Mouse (Mus musculus): ENCODE results near the gene Ap1b1. TPM values are rescaled to one million over a fixed set of nuclear protein-coding genes. Genes with fewer than 3 reads are reported as not detected.
"Not testable (repeated sequence)": the region's sequence is repeated elsewhere in the genome, so short reads cannot be mapped to it uniquely, and the experiment has no call there.

Ap1b1 gene
- polyA plus RNA-seq, 1 experiment from 2014 or later = 55.7 TPM

- 2% methylated on average over 62 of the region's 62 CpGs for WGBS
- Histone ChIP-seq H3K4me1 (peaks cover 66% of the 10 kb centered on the region), H3K9me3 (peaks cover 2% of the 10 kb centered on the region; the same call in 1 of the 2 replicates), H3K4me3 (peak overlapping the region; percentile 60), H3K27me3 (ENCODE audit: insufficient read depth, poor library complexity, severe bottlenecking) (peaks cover 82% of the 10 kb centered on the region), H3K36me3 (0 out of 2 replicates have a peak, but pooled peaks cover 8% of the 10 kb centered on the region), H3K27ac (peak overlapping the region; percentile 71)
- DNase-seq (ENCODE audit: low spot score) = peak; percentile 94
Observed at GRCm38 (mm10) chr11:5061413-5062139, 75.0 kb downstream of the Ap1b1 start.

- 21% methylated on average over 13 of the region's 13 CpGs for WGBS
Observed at GRCm38 (mm10) chr11:5062326-5062725, 75.7 kb downstream of the Ap1b1 start.

GRCm38 (mm10) chr11:5062860-5063505 is 76.4 kb downstream of the Ap1b1 start:
- Histone ChIP-seq H3K36me3 (peaks cover 13% of the 10 kb centered on the region), H3K27ac (no peak overlapping the region), H3K9me3 (peaks cover 2% of the 10 kb centered on the region; the same call in 1 of the 2 replicates), H3K27me3 (ENCODE audit: insufficient read depth, poor library complexity, severe bottlenecking) (peaks cover 68% of the 10 kb centered on the region), H3K4me1 (peaks cover 57% of the 10 kb centered on the region), H3K4me3 (peak overlapping the region; percentile 60; the same call in 1 of the 2 replicates)
- DNase-seq (ENCODE audit: low spot score) = no peak
- WGBS = 66% methylated on average over 13 of the region's 13 CpGs

More at GRCm38 (mm10) chr11:5062326-5062725, 75.7 kb downstream of the Ap1b1 start:
- peaks cover 74% of the 10 kb centered on the region for H3K27me3 ChIP-seq (ENCODE audit: insufficient read depth, poor library complexity, severe bottlenecking)
- 0 out of 2 replicates have a peak, but pooled peaks cover 8% of the 10 kb centered on the region for H3K36me3 ChIP-seq
- H3K4me1 ChIP-seq = peaks cover 63% of the 10 kb centered on the region
- peak overlapping the region; percentile 71; the same call in 1 of the 2 replicates for H3K27ac ChIP-seq
- H3K4me3 ChIP-seq = peak overlapping the region; percentile 60
- no peak for DNase-seq (ENCODE audit: low spot score)
- H3K9me3 ChIP-seq = peaks cover 2% of the 10 kb centered on the region; the same call in 1 of the 2 replicates

GRCm38 (mm10) chr11:5063561-5064281 is 77.1 kb downstream of the Ap1b1 start:
- Histone ChIP-seq H3K9me3 (peaks cover 2% of the 10 kb centered on the region; the same call in 1 of the 2 replicates), H3K36me3 (peaks cover 21% of the 10 kb centered on the region), H3K4me1 (peaks cover 53% of the 10 kb centered on the region), H3K4me3 (peak overlapping the region; percentile 77), H3K27ac (peak overlapping the region; percentile 30; the same call in 1 of the 2 replicates), H3K27me3 (ENCODE audit: insufficient read depth, poor library complexity, severe bottlenecking) (peaks cover 61% of the 10 kb centered on the region)
- DNase-seq (ENCODE audit: low spot score) = no peak
- WGBS = 57% methylated on average over 31 of the region's 31 CpGs

GRCm38 (mm10) chr11:5064282-5065055 is 77.8 kb downstream of the Ap1b1 start:
- WGBS = 11% methylated on average over 38 of the region's 38 CpGs
- Histone ChIP-seq H3K4me1 (peaks cover 47% of the 10 kb centered on the region), H3K27ac (peak overlapping the region; percentile 86)

GRCm38 (mm10) chr11:5065056-5065821 is 78.6 kb downstream of the Ap1b1 start, which contains the start of gene Gas2l1:
Gene Gas2l1, minus strand, starts transcription at chr11:5065327.
- H3K27me3 ChIP-seq (ENCODE audit: insufficient read depth, poor library complexity, severe bottlenecking) = peaks cover 45% of the 10 kb centered on the region
- H3K4me3 ChIP-seq = peak within 1 kb of the TSS; percentile 77
- peak within 1 kb of the TSS; percentile 86 for H3K27ac ChIP-seq
- 1% methylated on average over 50 of the region's 50 CpGs for WGBS
- peaks cover 43% of the 10 kb centered on the region for H3K4me1 ChIP-seq
- peak; percentile 93 for DNase-seq (ENCODE audit: low spot score)
- peaks cover 35% of the 10 kb centered on the region for H3K36me3 ChIP-seq
- H3K9me3 ChIP-seq = peaks cover 2% of the 10 kb centered on the region; the same call in 1 of the 2 replicates

More at GRCm38 (mm10) chr11:5064282-5065055, 77.8 kb downstream of the Ap1b1 start:
- H3K9me3 ChIP-seq = peaks cover 2% of the 10 kb centered on the region; the same call in 1 of the 2 replicates
- peaks cover 53% of the 10 kb centered on the region for H3K27me3 ChIP-seq (ENCODE audit: insufficient read depth, poor library complexity, severe bottlenecking)
- peak overlapping the region; percentile 77 for H3K4me3 ChIP-seq
- no peak for DNase-seq (ENCODE audit: low spot score)
- H3K36me3 ChIP-seq = peaks cover 28% of the 10 kb centered on the region

- Histone ChIP-seq H3K27ac (no peak overlapping the region), H3K9me3 (no peaks in the 10 kb centered on the region), H3K4me3 (no peak overlapping the region), H3K4me1 (peaks cover 29% of the 10 kb centered on the region), H3K27me3 (ENCODE audit: insufficient read depth, poor library complexity, severe bottlenecking) (peaks cover 27% of the 10 kb centered on the region), H3K36me3 (peaks cover 48% of the 10 kb centered on the region)
- no peak for DNase-seq (ENCODE audit: low spot score)
Observed at GRCm38 (mm10) chr11:5067063-5067462, 80.4 kb downstream of the Ap1b1 start.

- 85% methylated on average over 9 of the region's 9 CpGs for WGBS
- Histone ChIP-seq H3K36me3 (peaks cover 58% of the 10 kb centered on the region), H3K27ac (no peak overlapping the region), H3K27me3 (ENCODE audit: insufficient read depth, poor library complexity, severe bottlenecking) (peaks cover 14% of the 10 kb centered on the region), H3K4me1 (peaks cover 16% of the 10 kb centered on the region), H3K9me3 (no peaks in the 10 kb centered on the region), H3K4me3 (no peak overlapping the region)
- no peak for DNase-seq (ENCODE audit: low spot score)
Observed at GRCm38 (mm10) chr11:5068126-5068971, 81.7 kb downstream of the Ap1b1 start.

- H3K36me3 ChIP-seq = peaks cover 88% of the 10 kb centered on the region
- WGBS = 83% methylated on average over 4 of the region's 4 CpGs
- no peaks in the 10 kb centered on the region for H3K27me3 ChIP-seq (ENCODE audit: insufficient read depth, poor library complexity, severe bottlenecking)
- no peak for DNase-seq (ENCODE audit: low spot score)
- no peak overlapping the region for H3K27ac ChIP-seq
- H3K9me3 ChIP-seq = no peaks in the 10 kb centered on the region
- H3K4me1 ChIP-seq = no peaks in the 10 kb centered on the region
- H3K4me3 ChIP-seq = no peak overlapping the region
Observed at GRCm38 (mm10) chr11:5074882-5075281, 88.3 kb downstream of the Ap1b1 start.

- Histone ChIP-seq H3K4me1 (no peaks in the 10 kb centered on the region), H3K27me3 (ENCODE audit: insufficient read depth, poor library complexity, severe bottlenecking) (no peaks in the 10 kb centered on the region), H3K27ac (no peak overlapping the region), H3K36me3 (peaks cover 88% of the 10 kb centered on the region), H3K4me3 (no peak overlapping the region), H3K9me3 (no peaks in the 10 kb centered on the region)
- DNase-seq (ENCODE audit: low spot score) = no peak
Observed at GRCm38 (mm10) chr11:5075760-5076159, 89.1 kb downstream of the Ap1b1 start.

- not testable (repeated sequence) for DNase-seq (ENCODE audit: low spot score); H3K9me3 ChIP-seq; H3K27ac ChIP-seq; H3K4me3 ChIP-seq; H3K27me3 ChIP-seq (ENCODE audit: insufficient read depth, poor library complexity, severe bottlenecking); H3K4me1 ChIP-seq
- H3K36me3 ChIP-seq = peaks cover 85% of the 10 kb centered on the region
- 92% methylated on average over 4 of the region's 5 CpGs for WGBS
Observed at GRCm38 (mm10) chr11:5076843-5077242, 90.2 kb downstream of the Ap1b1 start.

All from heart, embryonic 10.5 days (tissue).